Mouse (Mus musculus) cerebellum, postnatal 36 days (tissue): ENCODE data around the gene Prelid3b.

Source experiments
- DNase-seq, 2 experiments: peaks; one replicate each; pipeline ENCODE4 v3.0.0; 2021 to 2022; ENCODE audit warnings: mixed read lengths in 2 of 2

Gene Prelid3b

GRCm38 (mm10) chr2:174424301-174425085 is 48.4 kb downstream of the Prelid3b start:
- DNase-seq = no peak

GRCm38 (mm10) chr2:174421107-174421506 is 51.8 kb downstream of the Prelid3b start:
- no peak for DNase-seq

DNA sequence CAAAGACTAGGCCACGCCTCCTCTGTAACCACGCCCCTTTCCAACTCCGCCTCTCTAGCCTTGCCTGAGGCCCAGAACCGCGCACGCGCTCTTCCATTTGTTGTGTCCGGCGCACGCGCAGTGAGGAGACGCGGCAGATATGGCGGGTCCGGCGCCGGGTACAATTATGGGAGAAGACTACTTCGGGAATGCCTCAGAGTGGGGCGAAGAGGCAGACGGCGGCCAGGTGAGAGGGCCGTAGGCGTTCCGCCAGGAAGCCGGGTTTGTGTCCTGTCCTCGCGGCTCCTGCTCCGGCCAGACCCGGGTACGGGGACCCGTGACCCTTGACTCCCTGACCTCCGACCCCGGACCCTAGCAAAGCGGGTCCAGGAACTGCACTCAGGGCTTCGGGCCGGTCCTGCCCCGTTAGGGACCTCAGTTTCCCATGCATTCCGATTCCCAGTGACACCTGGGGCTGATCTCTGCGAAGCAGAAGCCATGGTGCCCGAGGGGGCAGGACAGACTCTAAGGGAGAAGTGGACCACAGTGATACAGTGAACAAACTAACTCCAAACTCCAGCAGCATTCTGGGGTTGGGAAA is 57.1 kb downstream of the Prelid3b start, which contains the start of gene Nelfcd:
Gene Nelfcd, plus strand, starts transcription at position 74 of the 580 bp plus-strand sequence.
- peak; percentile 92 to 93 for DNase-seq
